Comparison of ENCODE assay signal across 17 mouse cellular contexts in the genomic region with DNA sequence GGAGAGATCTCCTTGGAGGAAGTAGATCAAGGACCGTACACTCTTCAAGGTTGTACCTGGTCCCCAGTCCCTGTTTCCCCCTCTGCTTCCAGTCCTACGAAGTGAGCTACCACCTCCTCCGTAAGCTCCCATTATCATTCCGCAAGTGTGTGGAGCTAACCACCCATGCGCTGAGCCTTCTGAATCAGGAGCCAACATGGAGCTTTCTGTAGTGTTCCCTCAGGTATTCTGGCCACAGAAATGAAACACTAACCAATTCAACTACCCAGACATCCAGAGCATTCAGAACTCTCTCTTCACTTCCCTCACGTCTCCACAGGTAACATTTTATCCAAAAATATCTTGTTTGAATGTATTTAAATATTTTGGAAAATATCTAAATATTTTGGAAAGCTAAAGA.
DNase-seq lines count a peak whose midpoint lies in the region; ATAC-seq and TF ChIP-seq lines count a peak whose summit lies in the region.
"Had no signal": no experiment of that assay in that cellular context is flagged by ENCODE, and none has a peak within 500 bp of the region (broad histone marks: within the 10 kb centered on the region; RNA-seq: fewer than 3 reads in every experiment).

No protein-coding gene starts in this region.

- H3K9me3 ChIP-seq in lung, embryonic 15.5 days: no peaks in the 10 kb centered on the region
- no peaks in the 10 kb centered on the region for H3K9me3 ChIP-seq in kidney, embryonic 16.5 days (ENCODE audit: low read length)
- no peaks in the 10 kb centered on the region for H3K9me3 ChIP-seq in liver, embryonic 13.5 days (replicated peaks)
- H3K9me3 ChIP-seq in stomach, postnatal 0 days (ENCODE audit: control insufficient read depth, low read length): no peaks in the 10 kb centered on the region
- H3K9me3 ChIP-seq: embryonic facial prominence, embryonic 13.5 days; hindbrain, embryonic 10.5 days; neural tube, embryonic 13.5 days had no signal

- no peaks in the 10 kb centered on the region for H3K36me3 ChIP-seq in lung, embryonic 15.5 days
- H3K36me3 ChIP-seq in kidney, embryonic 16.5 days (ENCODE audit: insufficient read depth, low read length): no peaks in the 10 kb centered on the region
- no peaks in the 10 kb centered on the region for H3K36me3 ChIP-seq in liver, embryonic 13.5 days
- H3K36me3 ChIP-seq in stomach, postnatal 0 days (ENCODE audit: control insufficient read depth, insufficient read depth, low read length): no peaks in the 10 kb centered on the region
- H3K36me3 ChIP-seq: embryonic facial prominence, embryonic 13.5 days; hindbrain, embryonic 10.5 days; neural tube, embryonic 13.5 days had no signal

- no peak for TF ChIP-seq POLR2A in lung, adult 2 months (IDR thresholded peaks at IDR 0.05; ENCODE audit: borderline replicate concordance, extremely low read depth, low read depth, low read length)

- ATAC-seq in lung, embryonic 15.5 days (ENCODE audit: borderline replicate concordance, extremely low read depth, low FRiP score, low TSS enrichment): no peak
- ATAC-seq in kidney, embryonic 16.5 days (ENCODE audit: low FRiP score, low TSS enrichment): no peak
- ATAC-seq in liver, embryonic 13.5 days (ENCODE audit: low read depth): no peak
- ATAC-seq in stomach, postnatal 0 days (ENCODE audit: low FRiP score, low TSS enrichment): no peak
- ATAC-seq: forebrain, embryonic 14.5 days had no signal

- no peaks in the 10 kb centered on the region for H3K27me3 ChIP-seq in lung, embryonic 15.5 days
- H3K27me3 ChIP-seq in kidney, embryonic 16.5 days (ENCODE audit: insufficient read depth, low read length): no peaks in the 10 kb centered on the region
- no peaks in the 10 kb centered on the region for H3K27me3 ChIP-seq in liver, embryonic 13.5 days
- H3K27me3 ChIP-seq in stomach, postnatal 0 days (ENCODE audit: control insufficient read depth, insufficient read depth, low read length): no peaks in the 10 kb centered on the region
- H3K27me3 ChIP-seq: embryonic facial prominence, embryonic 13.5 days; neural tube, embryonic 13.5 days had no signal

- H3K4me2 ChIP-seq in lung, embryonic 15.5 days: no peak overlapping the region
- H3K4me2 ChIP-seq in kidney, embryonic 16.5 days (replicated peaks; ENCODE audit: low read depth, low read length): no peak overlapping the region
- H3K4me2 ChIP-seq in liver, embryonic 13.5 days: no peak overlapping the region
- no peak overlapping the region for H3K4me2 ChIP-seq in stomach, postnatal 0 days (replicated peaks; ENCODE audit: low read depth)
- H3K4me2 ChIP-seq: embryonic facial prominence, embryonic 13.5 days; midbrain, embryonic 11.5 days; neural tube, embryonic 13.5 days had no signal

- DNase-seq in lung, adult 2 months: no peak
- DNase-seq in liver, embryonic 13.5 days: no peak
- DNase-seq in stomach, postnatal 0 days (ENCODE audit: low spot score): no peak
- DNase-seq in adrenal gland, postnatal 10 days: no peak
- no peak for DNase-seq in cerebellum, adult 18-20 months
- DNase-seq in heart, postnatal 36 days: no peak
- DNase-seq: adrenal gland, adult 2 months; cerebellum, postnatal 10 days; gastrocnemius, postnatal 36 days; thymus, adult 18-20 months had no signal

- no peak for TF ChIP-seq EP300 in stomach, postnatal 0 days (optimal IDR thresholded peaks at IDR 0.05)

- peaks cover 14% of the 10 kb centered on the region for H3K4me1 ChIP-seq in lung, embryonic 15.5 days
- H3K4me1 ChIP-seq in lung, adult 2 months (ENCODE audit: control insufficient read depth, insufficient read depth, low read length): no peaks in the 10 kb centered on the region
- peaks cover 15% of the 10 kb centered on the region for H3K4me1 ChIP-seq in kidney, embryonic 16.5 days (ENCODE audit: insufficient read depth, low read length)
- peaks cover 15% of the 10 kb centered on the region for H3K4me1 ChIP-seq in liver, embryonic 13.5 days (replicated peaks)
- H3K4me1 ChIP-seq in stomach, postnatal 0 days (replicated peaks; ENCODE audit: control insufficient read depth, insufficient read depth): no peaks in the 10 kb centered on the region

- intact Hi-C loops in heart, postnatal 36 days (cut with DNase I): no loop called here

- H3K4me3 ChIP-seq in lung, embryonic 15.5 days: no peak overlapping the region
- no peak overlapping the region for H3K4me3 ChIP-seq in lung, adult 2 months (replicated peaks; ENCODE audit: extremely low read depth, low read depth, low read length)
- no peak overlapping the region for H3K4me3 ChIP-seq in kidney, embryonic 16.5 days (ENCODE audit: low read length)
- no peak overlapping the region for H3K4me3 ChIP-seq in liver, embryonic 13.5 days (replicated peaks)
- H3K4me3 ChIP-seq in stomach, postnatal 0 days (ENCODE audit: low read depth, low read length): no peak overlapping the region
- H3K4me3 ChIP-seq: embryonic facial prominence, embryonic 13.5 days; hindbrain, embryonic 10.5 days; neural tube, embryonic 13.5 days had no signal

- H3K27ac ChIP-seq in lung, embryonic 15.5 days: peak overlapping the region; percentile 42; the same call in 1 of the 2 replicates
- peak overlapping the region; percentile 91 for H3K27ac ChIP-seq in kidney, embryonic 16.5 days (ENCODE audit: low read length)
- H3K27ac ChIP-seq in liver, embryonic 13.5 days: peak overlapping the region; percentile 52; the same call in 1 of the 2 replicates
- peak overlapping the region; percentile 76 for H3K27ac ChIP-seq in stomach, postnatal 0 days (replicated peaks)
- H3K27ac ChIP-seq: embryonic facial prominence, embryonic 13.5 days; hindbrain, embryonic 10.5 days; neural tube, embryonic 13.5 days had no signal

- 81% methylated on average over 6 of the region's 6 CpGs for WGBS in lung, embryonic 15.5 days
- WGBS in lung, adult 2 months: 88% methylated on average over 6 of the region's 6 CpGs
- 78% methylated on average over 6 of the region's 6 CpGs for WGBS in kidney, embryonic 16.5 days
- WGBS in liver, embryonic 13.5 days (ENCODE audit: insufficient replicate concordance): 74% methylated on average over 6 of the region's 6 CpGs
- 75% methylated on average over 6 of the region's 6 CpGs for WGBS in stomach, postnatal 0 days

- H3K9ac ChIP-seq in lung, embryonic 15.5 days: no peak overlapping the region
- H3K9ac ChIP-seq in kidney, embryonic 16.5 days (replicated peaks; ENCODE audit: low read length): no peak overlapping the region
- H3K9ac ChIP-seq in liver, embryonic 13.5 days: no peak overlapping the region
- no peak overlapping the region for H3K9ac ChIP-seq in stomach, postnatal 0 days (ENCODE audit: low read length)
- H3K9ac ChIP-seq: embryonic facial prominence, embryonic 13.5 days; neural tube, embryonic 13.5 days had no signal

- TF ChIP-seq CTCF in lung, adult 2 months (IDR thresholded peaks at IDR 0.05; ENCODE audit: insufficient read depth, low read length): no peak
- no peak for TF ChIP-seq CTCF in stomach, postnatal 0 days (IDR thresholded peaks at IDR 0.05; ENCODE audit: low read depth)
